Mouse (Mus musculus) heart, embryonic 11.5 days (tissue): Measurements from ENCODE around the gene Krt6b. TPM values are rescaled to one million over a fixed set of nuclear protein-coding genes. Genes with fewer than 3 reads are reported as not detected.

Experiments used
- ATAC-seq: fragments of 200-750 bp; cut with Nextera tagmentation; replicated peaks from 2 replicates; pipeline ENCODE4 v1.8.0; 2017; ENCODE audit warnings: moderate library complexity; ENCODE audit not compliant: insufficient number of reproducible peaks, low FRiP score, low TSS enrichment
- H3K27ac ChIP-seq: fragments of 300-500 bp; sonication (generic); 2 replicates; pipeline ENCODE4 v1.5.1; 2014; ENCODE audit warnings: mild to moderate bottlenecking, low read depth, low read length
- H3K27me3 ChIP-seq: fragments of 300-500 bp; sonication (generic); 2 replicates; pipeline ENCODE4 v1.6.1; 2014; ENCODE audit warnings: mild to moderate bottlenecking, low read length, mixed read lengths; ENCODE audit not compliant: control insufficient read depth, insufficient read depth
- H3K36me3 ChIP-seq: fragments of 300-500 bp; sonication (generic); 2 replicates; pipeline ENCODE4 v1.6.1; 2014; ENCODE audit warnings: mild to moderate bottlenecking, low read length, moderate library complexity, mixed read lengths; ENCODE audit not compliant: control insufficient read depth, insufficient read depth
- H3K4me1 ChIP-seq: fragments of 300-500 bp; sonication (generic); 2 replicates; pipeline ENCODE4 v1.6.1; 2014; ENCODE audit warnings: low read length; ENCODE audit not compliant: control insufficient read depth, insufficient read depth
- H3K4me2 ChIP-seq: fragments of 300-500 bp; sonication (generic); 2 replicates; pipeline ENCODE4 v1.6.1; 2014; ENCODE audit warnings: mild to moderate bottlenecking, moderate library complexity
- H3K4me3 ChIP-seq: fragments of 300-500 bp; sonication (generic); 2 replicates; pipeline ENCODE4 v1.5.1; 2014; ENCODE audit warnings: low read depth, low read length
- H3K9ac ChIP-seq: fragments of 300-500 bp; sonication (generic); 2 replicates; pipeline ENCODE4 v1.6.1; 2014; ENCODE audit warnings: mild to moderate bottlenecking, low read depth, low read length, moderate library complexity
- H3K9me3 ChIP-seq: fragments of 300-500 bp; sonication (generic); replicated peaks from 2 replicates; pipeline ENCODE4 v1.6.1; 2016; ENCODE audit warnings: low read length; ENCODE audit not compliant: control insufficient read depth
- WGBS: fragments of 180-500 bp; shearing (Covaris S2); extraction: QIAGEN DNeasy Blood & Tissue Kit; methylation state at CpG from one replicate; pipeline ENCODE4 v1.1.7; 2014; ENCODE audit not compliant: insufficient replicate concordance; 5-methylcytosine and 5-hydroxymethylcytosine counted together
- microRNA-seq: library from miRNA; unstranded; fragments of <30 nt; microRNA quantifications from one replicate; pipeline ENCODE4, GENCODE M21; 2016; ENCODE audit warnings: borderline number of aligned reads
- polyA plus RNA-seq: library from polyadenylated mRNA; unstranded; fragments of >200 nt; fragmentation: Nextera tagmentation; extraction: Ambion mirVana; gene quantifications from 2 replicates; pipeline ENCODE4 v1.2.1, GENCODE M21; 2014

Krt6b gene
- polyA plus RNA-seq, 1 experiment from 2014 or later = not detected

GRCm38 (mm10) chr15:101652736-101653265 lies 27.3 kb downstream of the Krt6b start:
- H3K4me3 ChIP-seq = no peak overlapping the region
- no peaks in the 10 kb centered on the region for H3K4me1 ChIP-seq
- no peaks in the 10 kb centered on the region for H3K36me3 ChIP-seq
- no peak overlapping the region for H3K4me2 ChIP-seq
- H3K27me3 ChIP-seq = no peaks in the 10 kb centered on the region
- no peak overlapping the region for H3K9ac ChIP-seq
- H3K27ac ChIP-seq = no peak overlapping the region
- 84% methylated on average over 5 of the region's 5 CpGs for WGBS
- ATAC-seq = no peak
- H3K9me3 ChIP-seq = no peaks in the 10 kb centered on the region

- 66% methylated on average over 3 of the region's 3 CpGs for WGBS
- H3K9me3 ChIP-seq = no peaks in the 10 kb centered on the region
- no peaks in the 10 kb centered on the region for H3K36me3 ChIP-seq
- ATAC-seq = no peak
- no peak within 1 kb of the TSS for H3K27ac ChIP-seq
- no peaks in the 10 kb centered on the region for H3K27me3 ChIP-seq
- no peaks in the 10 kb centered on the region for H3K4me1 ChIP-seq
- H3K4me3 ChIP-seq = no peak within 1 kb of the TSS
- H3K9ac ChIP-seq = no peak within 1 kb of the TSS
- H3K4me2 ChIP-seq = no peak within 1 kb of the TSS
Observed at GRCm38 (mm10) chr15:101647280-101647679, 32.8 kb downstream of the Krt6b start, which contains the start of gene Gm5478. Gene Gm5478 (minus strand): TSS chr15:101647380.

GRCm38 (mm10) chr15:101627884-101628283 lies 52.2 kb downstream of the Krt6b start, which contains the start of gene Gm5414:
Gene Gm5414 (minus strand): TSS chr15:101628188.
- Histone ChIP-seq H3K4me1 (no peaks in the 10 kb centered on the region), H3K4me3 (no peak within 1 kb of the TSS), H3K27ac (no peak within 1 kb of the TSS), H3K27me3 (no peaks in the 10 kb centered on the region), H3K36me3 (no peaks in the 10 kb centered on the region), H3K4me2 (no peak within 1 kb of the TSS), H3K9me3 (no peaks in the 10 kb centered on the region), H3K9ac (no peak within 1 kb of the TSS)
- 63% methylated on average over 2 of the region's 2 CpGs for WGBS
- no peak for ATAC-seq

Small RNAs within 50 kb of the gene (microRNA-seq; reads per million reads assigned to microRNA genes)
- gene Gm44323 (not detected), gene Gm44342 (not detected), gene Gm44383 (not detected), gene Gm44479 (not detected)

Other genes with a start within 250 kb of the Krt6b start
- gene Krt87, start 241.5 kb downstream of the Krt6b start, polyA plus RNA-seq = not detected in 2 replicates
- gene Krt88, start 232.5 kb downstream of the Krt6b start, polyA plus RNA-seq = not detected in 2 replicates
- not detected in 2 replicates for gene Krt81, start 216.5 kb downstream of the Krt6b start, polyA plus RNA-seq
- gene Krt86, start 206.8 kb downstream of the Krt6b start, polyA plus RNA-seq = not detected in 2 replicates
- not detected in 2 replicates for gene Krt83, start 188.8 kb downstream of the Krt6b start, polyA plus RNA-seq
- gene Gm49425, start 163.0 kb downstream of the Krt6b start, polyA plus RNA-seq = not detected in 2 replicates
- gene Krt84, start 147.5 kb downstream of the Krt6b start, polyA plus RNA-seq = not detected in 2 replicates
- not detected in 2 replicates for gene Krt82, start 129.6 kb downstream of the Krt6b start, polyA plus RNA-seq
- 0.16 TPM in 1 of 2 replicates, not detected in the other for gene Krt90, start 117.3 kb downstream of the Krt6b start, polyA plus RNA-seq
- gene Krt75, start 106.4 kb downstream of the Krt6b start, polyA plus RNA-seq = not detected in 2 replicates
- not detected in 2 replicates for gene Gm5414, start 52.1 kb downstream of the Krt6b start, polyA plus RNA-seq
- gene Gm5478, start 32.9 kb downstream of the Krt6b start, polyA plus RNA-seq = not detected in 2 replicates
- not detected in 2 replicates for gene Krt6a, start 14.0 kb upstream of the Krt6b start, polyA plus RNA-seq
- 0.13 and 0.23 TPM in 2 replicates for gene Krt5, start 32.6 kb upstream of the Krt6b start, polyA plus RNA-seq
- not detected in 2 replicates for gene Krt71, start 62.8 kb upstream of the Krt6b start, polyA plus RNA-seq
- not detected in 2 replicates for gene Krt72, start 106.2 kb upstream of the Krt6b start, polyA plus RNA-seq
- not detected in 2 replicates for gene Krt73, start 122.1 kb upstream of the Krt6b start, polyA plus RNA-seq
- gene Krt2, start 137.9 kb upstream of the Krt6b start, polyA plus RNA-seq = not detected in 2 replicates
- 0.31 and 0.87 TPM in 2 replicates for gene Krt1, start 170.5 kb upstream of the Krt6b start, polyA plus RNA-seq
- gene Krt77, start 189.4 kb upstream of the Krt6b start, polyA plus RNA-seq = not detected in 2 replicates
- gene Krt76, start 212.6 kb upstream of the Krt6b start, polyA plus RNA-seq = not detected in 2 replicates
- 0.07 TPM in 1 of 2 replicates, not detected in the other for gene Krt4, start 244.4 kb upstream of the Krt6b start, polyA plus RNA-seq